Mouse (Mus musculus): ENCODE data around the gene Prdm9.

GRCm38 (mm10) chr17:15566908-15567307 is 2.8 kb upstream of the Prdm9 start:
- TF ChIP-seq GATA1 (IDR thresholded peaks at IDR 0.05; ENCODE audit: low read length) = no peak
- no peak for TF ChIP-seq TAL1 (IDR thresholded peaks at IDR 0.05; ENCODE audit: low read length)

Measured in erythroblast, embryonic 14.5 days (primary cell).